Mouse (Mus musculus): ENCODE results near the gene Spsb1. TPM values are rescaled to one million over a fixed set of nuclear protein-coding genes. Genes with fewer than 3 reads are reported as not detected.

The Spsb1 gene
- polyA plus RNA-seq, 1 experiment from 2014 or later: 7.5 TPM

DNA sequence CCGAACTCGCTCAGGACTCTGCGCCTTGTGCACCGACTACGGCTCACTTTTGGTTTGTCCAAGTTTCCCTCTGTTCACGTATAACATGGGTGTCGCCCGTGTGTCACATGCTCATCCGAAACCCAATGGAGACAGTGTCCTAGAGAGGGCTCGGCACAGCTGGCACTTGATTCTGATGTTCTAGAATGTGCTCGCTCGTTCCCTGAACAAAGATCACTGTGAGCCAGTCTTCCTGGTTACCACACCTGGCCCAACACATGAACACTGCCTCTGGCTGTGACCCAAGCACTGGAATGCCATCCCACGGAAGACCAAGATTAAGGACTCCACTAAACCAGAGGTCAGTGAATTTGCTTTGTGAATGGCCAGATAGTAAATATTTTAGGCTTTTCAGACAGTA lies 45.3 kb downstream of the Spsb1 start:
- H3K4me1 ChIP-seq (replicated peaks; ENCODE audit: control insufficient read depth, insufficient read depth, low read length): peaks cover 5% of the 10 kb centered on the region

DNA sequence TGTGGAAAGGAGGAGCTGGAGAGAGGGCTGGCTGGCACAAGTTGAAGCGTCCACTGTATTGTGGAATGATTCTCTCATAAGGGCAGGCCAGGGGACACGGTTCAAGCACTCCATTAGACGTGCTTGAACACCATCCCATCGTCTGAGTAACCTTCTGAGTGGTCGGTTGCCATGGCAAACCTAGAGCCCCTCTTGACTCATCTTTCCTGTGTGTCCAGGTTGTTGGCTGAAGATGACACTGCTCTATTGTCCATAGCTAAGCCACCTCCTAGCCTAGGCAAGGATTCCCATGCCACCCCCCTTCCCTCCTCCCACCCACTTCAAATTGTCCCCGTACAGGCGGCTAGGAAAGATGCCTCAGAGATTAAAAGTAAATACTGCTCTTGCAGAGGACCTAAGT lies 45.9 kb downstream of the Spsb1 start:
- H3K4me3 ChIP-seq (ENCODE audit: low read depth, low read length): no peak overlapping the region
- ATAC-seq (replicated peaks; ENCODE audit: low FRiP score): no peak
- no peaks in the 10 kb centered on the region for H3K9me3 ChIP-seq (ENCODE audit: control insufficient read depth, low read length)

More for the DNA sequence above, 45.3 kb downstream of the Spsb1 start:
- ATAC-seq (replicated peaks; ENCODE audit: low FRiP score): no peak
- H3K9me3 ChIP-seq (ENCODE audit: control insufficient read depth, low read length): no peaks in the 10 kb centered on the region
- H3K27ac ChIP-seq (ENCODE audit: low read depth, low read length): no peak overlapping the region
- H3K36me3 ChIP-seq (ENCODE audit: control insufficient read depth, insufficient read depth, low read length): no peaks in the 10 kb centered on the region
- H3K4me2 ChIP-seq (ENCODE audit: low read depth, low read length, severe bottlenecking): no peak overlapping the region
- H3K27me3 ChIP-seq (ENCODE audit: control insufficient read depth, insufficient read depth, low read length): no peaks in the 10 kb centered on the region
- DNase-seq (ENCODE audit: low spot score): no peak
- H3K4me3 ChIP-seq (ENCODE audit: low read depth, low read length): no peak overlapping the region
- WGBS: 91% methylated on average over 13 of the region's 13 CpGs
- no peak overlapping the region for H3K9ac ChIP-seq (ENCODE audit: low read length)

DNA sequence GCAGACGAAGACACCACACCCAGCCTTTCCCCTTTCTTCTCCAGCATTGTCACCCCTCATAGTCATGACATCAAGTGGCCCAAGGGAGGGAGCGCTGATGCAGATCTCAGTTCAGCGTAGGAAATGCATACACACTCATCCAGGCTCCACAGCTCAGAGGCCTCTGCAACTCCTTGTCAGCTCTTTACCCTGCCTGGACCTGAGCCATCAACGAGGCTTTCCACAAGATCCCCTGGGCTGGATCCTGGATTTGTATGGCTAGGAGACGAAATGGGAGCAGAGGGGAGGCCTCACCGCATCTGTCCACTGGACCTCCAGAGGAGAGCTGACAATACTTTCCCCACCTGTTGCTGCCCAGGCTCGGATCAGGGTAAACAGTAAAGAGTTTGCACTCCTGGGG lies 47.2 kb downstream of the Spsb1 start:
- WGBS: 79% methylated on average over 7 of the region's 7 CpGs
- H3K4me1 ChIP-seq (replicated peaks; ENCODE audit: control insufficient read depth, insufficient read depth, low read length): peaks cover 3% of the 10 kb centered on the region

More for the DNA sequence above, 45.9 kb downstream of the Spsb1 start:
- no peaks in the 10 kb centered on the region for H3K36me3 ChIP-seq (ENCODE audit: control insufficient read depth, insufficient read depth, low read length)
- no peaks in the 10 kb centered on the region for H3K27me3 ChIP-seq (ENCODE audit: control insufficient read depth, insufficient read depth, low read length)
- no peak overlapping the region for H3K9ac ChIP-seq (ENCODE audit: low read length)
- H3K4me2 ChIP-seq (ENCODE audit: low read depth, low read length, severe bottlenecking): no peak overlapping the region
- no peak overlapping the region for H3K27ac ChIP-seq (ENCODE audit: low read depth, low read length)
- H3K4me1 ChIP-seq (replicated peaks; ENCODE audit: control insufficient read depth, insufficient read depth, low read length): peaks cover 5% of the 10 kb centered on the region
- no peak for DNase-seq (ENCODE audit: low spot score)
- WGBS: 78% methylated on average over 7 of the region's 7 CpGs

DNA sequence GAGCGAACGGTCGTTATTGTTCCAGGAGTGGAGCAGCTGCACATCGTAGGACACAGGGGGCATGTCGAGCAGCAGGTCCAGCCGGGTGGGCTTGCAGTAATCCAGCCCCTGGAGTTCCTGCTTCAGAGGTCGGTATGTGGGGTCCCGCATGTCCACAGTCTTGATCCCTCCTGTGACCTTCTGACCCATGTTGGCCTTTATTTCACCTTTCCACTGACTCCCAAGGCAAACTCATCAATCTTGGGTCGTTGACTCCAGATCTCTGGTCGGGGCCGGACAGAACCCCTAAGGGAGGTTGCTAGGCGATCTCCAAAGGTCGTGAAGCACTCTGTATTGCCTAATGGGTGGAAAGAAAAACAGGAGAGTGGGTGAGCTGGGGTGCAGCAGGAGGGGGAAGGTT lies 47.9 kb downstream of the Spsb1 start:
- Histone ChIP-seq H3K4me2 (ENCODE audit: low read depth, low read length, severe bottlenecking) (no peak overlapping the region), H3K4me3 (ENCODE audit: low read depth, low read length) (no peak overlapping the region), H3K9me3 (ENCODE audit: control insufficient read depth, low read length) (no peaks in the 10 kb centered on the region), H3K4me1 (replicated peaks; ENCODE audit: control insufficient read depth, insufficient read depth, low read length) (no peaks in the 10 kb centered on the region), H3K9ac (ENCODE audit: low read length) (no peak overlapping the region), H3K27me3 (ENCODE audit: control insufficient read depth, insufficient read depth, low read length) (no peaks in the 10 kb centered on the region), H3K36me3 (ENCODE audit: control insufficient read depth, insufficient read depth, low read length) (no peaks in the 10 kb centered on the region), H3K27ac (ENCODE audit: low read depth, low read length) (no peak overlapping the region)
- 65% methylated on average over 13 of the region's 13 CpGs for WGBS
- ATAC-seq (replicated peaks; ENCODE audit: low FRiP score) (no peak), DNase-seq (ENCODE audit: low spot score) (no peak)

More for the DNA sequence above, 47.2 kb downstream of the Spsb1 start:
- Histone ChIP-seq H3K36me3 (ENCODE audit: control insufficient read depth, insufficient read depth, low read length) (no peaks in the 10 kb centered on the region), H3K9ac (ENCODE audit: low read length) (no peak overlapping the region), H3K27me3 (ENCODE audit: control insufficient read depth, insufficient read depth, low read length) (no peaks in the 10 kb centered on the region), H3K4me3 (ENCODE audit: low read depth, low read length) (no peak overlapping the region), H3K9me3 (ENCODE audit: control insufficient read depth, low read length) (no peaks in the 10 kb centered on the region), H3K4me2 (ENCODE audit: low read depth, low read length, severe bottlenecking) (no peak overlapping the region), H3K27ac (ENCODE audit: low read depth, low read length) (no peak overlapping the region)
- no peak for ATAC-seq (replicated peaks; ENCODE audit: low FRiP score)
- no peak for DNase-seq (ENCODE audit: low spot score)

DNA sequence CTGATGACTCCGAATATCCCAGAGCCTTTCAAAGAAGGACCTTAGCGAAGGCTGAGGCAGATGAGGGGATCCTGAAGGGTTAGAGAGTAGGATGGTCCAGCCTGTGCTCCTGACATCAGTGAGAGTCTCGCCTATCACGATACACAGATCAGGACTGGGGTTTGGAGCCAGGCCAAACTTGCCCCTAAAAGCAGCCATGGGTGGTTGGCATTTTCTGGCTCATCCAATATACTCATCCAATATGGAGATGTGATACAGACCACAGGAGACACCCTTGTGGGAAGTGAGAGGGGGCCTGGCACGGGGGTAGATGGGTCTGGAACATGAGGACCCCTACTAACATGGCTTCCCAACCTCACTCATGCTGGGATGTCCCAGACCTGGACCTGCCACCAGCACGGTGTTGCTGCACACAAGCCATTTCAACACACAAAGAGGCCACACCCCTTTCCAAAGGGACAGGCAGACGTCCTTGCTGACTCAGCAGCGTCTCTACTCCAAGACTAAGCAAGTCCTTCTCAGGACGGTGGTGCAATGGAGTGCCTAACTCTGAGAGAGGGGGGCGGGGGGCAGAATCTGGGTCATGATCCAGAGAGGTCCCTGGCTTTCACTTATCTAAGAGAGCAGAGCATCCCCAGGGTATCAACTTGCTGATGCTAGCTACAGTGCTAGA lies 49.4 kb downstream of the Spsb1 start:
- no peak overlapping the region for H3K9ac ChIP-seq (ENCODE audit: low read length)
- no peaks in the 10 kb centered on the region for H3K36me3 ChIP-seq (ENCODE audit: control insufficient read depth, insufficient read depth, low read length)
- ATAC-seq (replicated peaks; ENCODE audit: low FRiP score): no peak
- no peak overlapping the region for H3K4me3 ChIP-seq (ENCODE audit: low read depth, low read length)
- H3K9me3 ChIP-seq (ENCODE audit: control insufficient read depth, low read length): no peaks in the 10 kb centered on the region
- no peak overlapping the region for H3K4me2 ChIP-seq (ENCODE audit: low read depth, low read length, severe bottlenecking)
- H3K27ac ChIP-seq (ENCODE audit: low read depth, low read length): no peak overlapping the region
- H3K27me3 ChIP-seq (ENCODE audit: control insufficient read depth, insufficient read depth, low read length): no peaks in the 10 kb centered on the region
- no peak for DNase-seq (ENCODE audit: low spot score)
- WGBS: 88% methylated on average over 10 of the region's 10 CpGs
- no peaks in the 10 kb centered on the region for H3K4me1 ChIP-seq (replicated peaks; ENCODE audit: control insufficient read depth, insufficient read depth, low read length)

DNA sequence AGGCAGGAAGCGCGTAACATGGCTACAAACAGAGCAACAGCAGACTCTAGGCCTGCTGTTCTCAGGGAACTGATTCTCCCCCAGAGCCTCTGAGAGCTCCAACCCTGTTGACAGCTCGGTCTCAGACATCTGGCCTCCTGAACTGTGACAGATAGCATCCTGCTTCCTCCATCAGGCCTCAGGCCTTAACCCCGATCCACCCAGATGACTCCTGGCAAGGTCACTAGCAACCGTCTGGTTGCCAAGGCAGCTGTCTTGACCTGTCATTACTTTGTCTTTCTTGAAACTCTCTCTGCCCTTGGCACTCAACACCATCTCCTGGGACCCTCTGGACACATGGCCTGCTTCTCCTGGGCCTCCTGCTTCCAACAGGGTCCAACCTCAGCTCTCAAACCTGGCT lies 51.8 kb downstream of the Spsb1 start:
- 76% methylated on average over 5 of the region's 5 CpGs for WGBS
- H3K4me1 ChIP-seq (replicated peaks; ENCODE audit: control insufficient read depth, insufficient read depth, low read length): no peaks in the 10 kb centered on the region
- no peak overlapping the region for H3K4me3 ChIP-seq (ENCODE audit: low read depth, low read length)
- ATAC-seq (replicated peaks; ENCODE audit: low FRiP score) (no peak), DNase-seq (ENCODE audit: low spot score) (no peak)
- H3K36me3 ChIP-seq (ENCODE audit: control insufficient read depth, insufficient read depth, low read length): no peaks in the 10 kb centered on the region
- no peak overlapping the region for H3K4me2 ChIP-seq (ENCODE audit: low read depth, low read length, severe bottlenecking)
- no peak overlapping the region for H3K9ac ChIP-seq (ENCODE audit: low read length)
- no peak overlapping the region for H3K27ac ChIP-seq (ENCODE audit: low read depth, low read length)
- H3K27me3 ChIP-seq (ENCODE audit: control insufficient read depth, insufficient read depth, low read length): no peaks in the 10 kb centered on the region
- no peaks in the 10 kb centered on the region for H3K9me3 ChIP-seq (ENCODE audit: control insufficient read depth, low read length)

DNA sequence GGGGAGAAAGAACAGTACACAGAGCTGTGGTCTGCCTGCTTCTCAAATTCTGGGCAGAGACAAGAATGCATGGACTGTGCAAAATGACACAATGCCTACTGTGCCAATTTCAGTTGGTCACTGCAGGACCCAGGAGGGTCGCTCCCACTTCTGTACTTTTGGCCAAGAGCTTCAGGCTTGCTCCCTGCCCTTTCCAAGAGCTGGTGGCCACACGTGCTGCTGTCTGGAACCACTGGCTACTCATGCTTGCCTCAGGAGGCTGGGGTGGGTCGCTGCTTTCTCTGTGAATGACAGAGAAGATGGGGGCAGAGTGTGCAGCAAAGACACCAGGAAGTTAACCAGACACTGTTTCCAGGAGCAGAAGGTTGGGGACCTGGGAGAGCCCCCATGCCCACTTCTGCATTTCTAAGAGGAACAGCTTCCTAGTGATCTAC lies 53.5 kb downstream of the Spsb1 start:
- Histone ChIP-seq H3K36me3 (ENCODE audit: control insufficient read depth, insufficient read depth, low read length) (no peaks in the 10 kb centered on the region), H3K27ac (ENCODE audit: low read depth, low read length) (no peak overlapping the region), H3K4me2 (ENCODE audit: low read depth, low read length, severe bottlenecking) (no peak overlapping the region), H3K4me1 (replicated peaks; ENCODE audit: control insufficient read depth, insufficient read depth, low read length) (no peaks in the 10 kb centered on the region), H3K27me3 (ENCODE audit: control insufficient read depth, insufficient read depth, low read length) (no peaks in the 10 kb centered on the region), H3K9me3 (ENCODE audit: control insufficient read depth, low read length) (no peaks in the 10 kb centered on the region), H3K9ac (ENCODE audit: low read length) (no peak overlapping the region), H3K4me3 (ENCODE audit: low read depth, low read length) (no peak overlapping the region)
- no peak for ATAC-seq (replicated peaks; ENCODE audit: low FRiP score)
- 70% methylated on average over 3 of the region's 3 CpGs for WGBS
- no peak for DNase-seq (ENCODE audit: low spot score)

DNA sequence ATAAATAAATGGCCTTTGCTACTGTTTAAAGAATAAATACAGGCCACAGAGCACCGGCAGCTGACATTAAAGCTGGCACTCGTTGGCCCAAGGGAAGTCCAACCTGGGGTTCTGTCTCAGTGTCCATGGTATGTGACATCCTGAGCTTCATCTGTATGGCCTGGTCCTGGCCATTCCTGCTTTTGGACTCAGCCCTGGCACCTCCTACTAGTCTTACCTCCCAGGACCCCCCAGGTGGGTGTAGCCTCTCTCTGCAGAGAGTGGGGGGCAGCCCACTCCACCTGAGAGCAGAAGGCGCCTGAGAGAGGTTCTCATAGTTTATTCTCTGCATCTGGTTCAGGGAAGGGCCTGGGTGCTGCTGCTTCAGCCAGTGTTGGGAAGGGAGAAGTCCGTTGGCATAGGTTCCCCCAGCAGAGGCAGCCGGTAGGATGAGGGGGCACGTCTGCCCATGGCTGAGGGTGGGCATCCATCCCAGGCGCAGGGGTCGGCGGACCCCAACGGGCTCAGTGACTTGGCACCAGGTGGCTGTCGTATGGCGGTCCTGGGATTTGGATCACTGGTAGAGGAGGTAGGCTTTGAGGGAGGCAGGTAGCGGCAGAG lies 57.1 kb downstream of the Spsb1 start:
- no peaks in the 10 kb centered on the region for H3K36me3 ChIP-seq (ENCODE audit: control insufficient read depth, insufficient read depth, low read length)
- peaks cover 14% of the 10 kb centered on the region; the same call in 1 of the 2 replicates for H3K4me1 ChIP-seq (replicated peaks; ENCODE audit: control insufficient read depth, insufficient read depth, low read length)
- no peak overlapping the region for H3K27ac ChIP-seq (ENCODE audit: low read depth, low read length)
- H3K4me2 ChIP-seq (ENCODE audit: low read depth, low read length, severe bottlenecking): no peak overlapping the region
- DNase-seq (ENCODE audit: low spot score) (no peak), ATAC-seq (replicated peaks; ENCODE audit: low FRiP score) (no peak)
- H3K9ac ChIP-seq (ENCODE audit: low read length): no peak overlapping the region
- H3K27me3 ChIP-seq (ENCODE audit: control insufficient read depth, insufficient read depth, low read length): no peaks in the 10 kb centered on the region
- no peak overlapping the region for H3K4me3 ChIP-seq (ENCODE audit: low read depth, low read length)
- H3K9me3 ChIP-seq (ENCODE audit: control insufficient read depth, low read length): no peaks in the 10 kb centered on the region
- 91% methylated on average over 13 of the region's 13 CpGs for WGBS

DNA sequence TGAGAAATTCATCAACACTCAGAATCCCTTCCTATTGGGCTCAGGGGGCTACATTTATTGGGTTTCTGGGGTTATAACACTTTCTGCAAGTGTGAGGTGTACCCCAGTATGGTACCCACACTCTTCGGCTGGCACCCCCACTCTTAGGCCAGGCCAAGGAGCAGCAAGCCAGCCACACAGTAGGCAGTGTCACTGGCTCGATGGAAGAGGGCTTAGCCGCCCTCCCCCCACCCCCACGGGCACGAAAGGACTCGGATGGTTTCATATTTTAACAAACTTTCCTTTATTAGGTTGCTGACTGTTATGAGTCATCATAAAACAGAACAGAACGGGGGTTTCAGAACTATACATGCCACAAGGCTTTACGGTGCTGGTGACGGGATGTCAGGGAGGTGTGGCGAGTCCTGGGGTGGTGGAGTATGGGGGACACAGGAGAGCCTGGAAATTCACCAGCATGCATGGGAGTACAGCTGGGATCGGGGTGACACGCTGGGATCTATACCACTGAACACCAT lies 58.8 kb downstream of the Spsb1 start:
- Histone ChIP-seq H3K27me3 (ENCODE audit: control insufficient read depth, insufficient read depth, low read length) (no peaks in the 10 kb centered on the region), H3K9me3 (ENCODE audit: control insufficient read depth, low read length) (no peaks in the 10 kb centered on the region), H3K36me3 (ENCODE audit: control insufficient read depth, insufficient read depth, low read length) (no peaks in the 10 kb centered on the region), H3K4me3 (ENCODE audit: low read depth, low read length) (no peak overlapping the region), H3K4me2 (ENCODE audit: low read depth, low read length, severe bottlenecking) (no peak overlapping the region), H3K4me1 (replicated peaks; ENCODE audit: control insufficient read depth, insufficient read depth, low read length) (peaks cover 14% of the 10 kb centered on the region; the same call in 1 of the 2 replicates), H3K9ac (ENCODE audit: low read length) (no peak overlapping the region), H3K27ac (ENCODE audit: low read depth, low read length) (no peak overlapping the region)
- 82% methylated on average over 12 of the region's 12 CpGs for WGBS
- DNase-seq (ENCODE audit: low spot score): no peak
- ATAC-seq (replicated peaks; ENCODE audit: low FRiP score): no peak
